Mouse (Mus musculus) activated CD4-positive, CD25-positive, alpha-beta regulatory T cell (primary cell): ENCODE measurements around the gene Tiam1. TPM values are rescaled to one million over a fixed set of nuclear protein-coding genes. Genes with fewer than 3 reads are reported as not detected.

Source experiments
- polyA plus RNA-seq, 2 experiments: library from polyadenylated mRNA; unstranded; fragments of 100-300 nt; shearing (Covaris generic); gene quantifications; one replicate each; pipeline ENCODE4 v1.2.1; 2017

Gene Tiam1
- polyA plus RNA-seq, result 10 to 100 TPM; 29.6 to 38.6 TPM

GRCm38 (mm10) chr16:90143760-90144516, at the start of gene Tiam1:
Tiam1 (minus strand) TSS chr16:90143769.

Other genes starting within 250 kb of the Tiam1 start
- gene Sod1, start 77.0 kb upstream of the Tiam1 start, polyA plus RNA-seq, result 100 to 1,000 TPM in 1 of 2 experiments, 10 to 100 TPM in 1; 91.7 to 108 TPM
- 10 to 100 TPM; 52.5 to 59.3 TPM for gene Scaf4, start 140.7 kb upstream of the Tiam1 start, polyA plus RNA-seq
- under 1 TPM in 1 of 2 experiments, not detected in 1; 0.06 TPM for gene Hunk, start 242.2 kb upstream of the Tiam1 start, polyA plus RNA-seq